Mouse (Mus musculus) frontal cortex, postnatal 10 days (tissue): ENCODE measurements around the gene Clasp2.
"Not testable (repeated sequence)": the region's sequence is repeated elsewhere in the genome, so short reads cannot be mapped to it uniquely, and the experiment has no call there.

Experiments
- DNase-seq, 2 experiments: peaks; one replicate each; pipeline ENCODE4 v3.0.0; 2022; ENCODE audit warnings: low spot score in 2 of 2, mixed read lengths in 1 of 2

The Clasp2 gene

GRCm38 (mm10) chr9:113741108-113741636 is at the start of gene Clasp2:
Gene Clasp2 (plus strand): TSS chr9:113741473.
- peak; percentile 54 to 78 for DNase-seq

- DNase-seq = no peak
Observed at GRCm38 (mm10) chr9:113701441-113702160, 39.7 kb upstream of the Clasp2 start.

DNA sequence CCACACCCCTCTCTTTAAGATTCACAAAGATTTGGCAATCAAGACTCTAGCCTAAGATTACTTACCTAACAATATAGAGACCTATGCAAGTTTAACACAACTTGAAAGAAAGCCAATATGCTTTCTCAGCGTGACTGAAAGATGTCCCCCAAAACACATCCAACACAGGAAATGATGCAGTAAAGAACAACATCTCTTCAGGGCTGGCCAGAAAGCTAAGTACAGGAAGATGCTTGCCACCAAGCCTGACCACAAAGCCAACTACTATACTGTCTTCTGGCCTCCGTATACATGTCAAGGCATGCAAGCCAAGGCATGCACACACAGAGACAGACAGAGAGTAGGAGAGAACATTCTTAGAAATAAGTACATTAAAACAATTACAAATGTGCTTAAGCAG is 35.2 kb upstream of the Clasp2 start:
- no peak for DNase-seq

- no peak for DNase-seq
Observed at GRCm38 (mm10) chr9:113706841-113707240, 34.4 kb upstream of the Clasp2 start.

GRCm38 (mm10) chr9:113707481-113708360 is 33.6 kb upstream of the Clasp2 start, which contains the start of gene Pdcd6ip:
Gene Pdcd6ip (minus strand): TSS chr9:113708259.
- DNase-seq = peak; percentile 87 to 92

GRCm38 (mm10) chr9:113708361-113709280 is 32.7 kb upstream of the Clasp2 start:
- DNase-seq = no peak

DNA sequence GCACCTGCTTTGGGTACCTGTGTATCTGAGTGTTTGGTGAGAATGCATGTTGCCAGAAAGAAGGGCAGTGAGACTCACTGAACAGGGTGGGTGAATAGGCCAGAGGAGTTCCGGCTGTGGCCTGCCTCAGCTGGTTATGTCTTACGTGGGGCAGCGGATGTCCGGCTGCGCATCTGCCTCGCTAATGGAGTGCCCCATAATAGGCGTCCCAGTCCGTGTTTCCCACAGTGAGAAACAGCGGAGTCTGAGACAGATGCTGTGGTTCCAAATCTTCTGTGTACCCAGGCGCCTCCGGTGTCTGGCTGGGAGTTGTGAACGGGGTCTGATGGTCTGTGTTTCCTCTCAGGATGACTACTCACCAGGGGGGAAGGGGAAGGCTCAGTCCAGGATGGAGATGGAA is 30.4 kb upstream of the Clasp2 start:
- DNase-seq = no peak

GRCm38 (mm10) chr9:113719063-113719462 is 22.2 kb upstream of the Clasp2 start:
- DNase-seq = peak in 1 of 2 experiments; percentile 44

DNA sequence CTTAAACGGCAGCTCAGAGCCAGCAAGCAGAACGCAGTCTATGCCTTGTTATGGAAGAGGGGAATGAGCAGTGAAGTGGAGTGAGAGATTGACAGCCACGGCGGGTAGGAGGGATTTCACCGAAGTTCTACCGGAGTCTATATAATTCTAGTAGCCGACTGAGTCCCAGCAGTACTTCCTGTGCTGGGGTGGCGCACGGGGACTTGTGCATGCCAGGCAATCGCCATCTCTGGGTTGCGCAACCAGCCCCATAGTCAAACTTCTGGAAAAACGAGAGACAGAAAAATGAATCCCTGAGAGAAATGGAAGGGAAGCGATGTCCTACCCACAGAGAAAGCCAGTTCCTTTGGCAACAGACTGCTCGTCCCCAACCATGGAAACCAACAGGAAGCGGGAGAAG is 16.6 kb upstream of the Clasp2 start:
- DNase-seq = no peak

- DNase-seq = not testable (repeated sequence)
Observed at GRCm38 (mm10) chr9:113725609-113726008, 15.7 kb upstream of the Clasp2 start.

- DNase-seq = no peak
Observed at GRCm38 (mm10) chr9:113726131-113726530, 15.1 kb upstream of the Clasp2 start.

DNA sequence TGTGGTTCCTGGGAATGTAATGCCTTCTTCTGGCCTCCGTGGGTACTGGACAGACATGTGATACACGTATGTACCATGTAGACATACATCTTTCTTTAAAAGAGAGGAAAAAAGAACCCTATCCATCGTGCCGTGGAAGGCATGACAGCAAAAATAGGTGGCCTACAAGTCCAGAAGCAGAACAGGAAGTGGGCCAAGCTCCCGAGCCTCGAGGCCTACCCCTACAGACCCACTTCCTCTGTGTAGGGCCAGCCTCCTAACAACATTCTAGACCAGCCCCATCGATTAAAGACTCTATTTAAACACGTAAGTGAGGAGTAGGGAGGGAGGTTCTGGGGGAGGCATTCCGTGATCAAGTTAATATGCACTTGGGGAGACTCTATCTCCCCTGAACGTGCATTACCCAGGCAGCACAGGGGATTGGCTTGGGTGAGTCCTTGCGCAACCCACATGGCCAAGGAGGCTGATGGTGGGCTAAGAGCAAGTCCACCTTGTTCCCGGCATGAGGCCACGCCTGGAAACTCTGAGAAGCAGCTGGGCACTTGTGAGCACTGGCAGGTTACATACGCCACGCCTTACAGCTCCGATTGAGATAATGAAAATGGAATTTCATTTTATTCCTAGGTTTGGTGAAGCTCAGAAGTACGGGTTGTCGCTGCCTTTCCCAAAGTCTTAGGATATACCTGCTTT is 14.1 kb upstream of the Clasp2 start:
- no peak for DNase-seq

DNA sequence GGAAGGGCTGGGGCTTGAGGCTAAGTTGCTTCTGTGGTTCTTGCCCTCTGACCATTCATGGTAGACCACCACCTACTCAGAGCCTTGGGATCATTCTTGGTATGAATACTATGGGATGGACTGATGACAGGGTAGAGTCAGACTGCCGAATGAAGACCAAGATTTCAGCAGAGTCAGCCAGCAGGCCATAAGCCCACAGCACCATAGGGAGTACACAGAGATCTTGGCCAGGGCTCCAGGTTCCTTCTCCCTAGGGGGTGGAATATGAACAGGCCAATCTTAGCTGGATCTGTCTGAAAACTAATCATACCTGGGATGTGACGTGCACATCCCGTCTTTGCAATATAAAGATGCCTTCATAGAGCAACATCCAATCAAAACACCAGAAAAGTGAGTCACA is 9.7 kb upstream of the Clasp2 start:
- DNase-seq = no peak

- no peak for DNase-seq
Observed at GRCm38 (mm10) chr9:113735920-113736319, 5.4 kb upstream of the Clasp2 start.

DNA sequence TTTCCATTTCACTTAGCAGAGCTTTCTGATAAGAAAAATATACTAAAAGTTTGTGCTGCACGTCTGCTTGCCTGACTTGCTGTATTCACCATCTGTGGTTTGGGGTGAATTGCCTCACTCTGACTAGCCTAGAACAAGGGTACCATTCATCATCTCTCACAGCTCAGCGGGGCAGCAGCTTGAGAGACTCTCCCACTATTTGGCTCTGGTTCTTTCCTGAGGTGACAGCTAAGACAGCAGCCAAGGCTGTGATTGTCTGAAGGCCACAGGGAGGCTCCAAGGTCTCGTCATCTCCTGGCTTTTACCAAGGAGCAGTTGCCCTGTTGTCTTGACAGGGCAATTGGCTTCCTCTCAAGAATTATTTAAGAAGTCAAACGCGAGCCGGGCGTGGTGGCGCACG is 3.3 kb upstream of the Clasp2 start:
- DNase-seq = no peak

DNA sequence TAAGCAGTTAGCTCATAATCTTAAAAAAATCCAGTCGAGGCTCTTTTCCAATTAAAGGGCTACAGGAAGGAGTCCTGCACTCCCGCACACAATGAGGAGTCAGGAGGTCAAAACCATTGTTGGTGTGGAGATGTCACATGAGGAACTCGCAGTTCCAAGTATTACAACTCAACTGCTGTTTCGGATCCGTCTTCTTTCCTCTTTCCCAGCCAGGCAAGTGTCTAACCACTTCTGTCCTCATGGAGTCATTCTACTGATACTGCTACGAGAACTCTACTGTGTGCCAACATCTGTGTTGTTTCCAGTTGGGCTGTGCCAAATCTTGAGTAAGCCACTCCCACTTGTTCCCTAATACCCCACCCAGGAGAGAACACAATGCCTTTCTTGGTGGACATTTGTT is 2.3 kb upstream of the Clasp2 start:
- DNase-seq = no peak

GRCm38 (mm10) chr9:113741637-113742137 is 414 bp downstream of the Clasp2 start:
- DNase-seq = peak in 1 of 2 experiments; percentile 46

DNA sequence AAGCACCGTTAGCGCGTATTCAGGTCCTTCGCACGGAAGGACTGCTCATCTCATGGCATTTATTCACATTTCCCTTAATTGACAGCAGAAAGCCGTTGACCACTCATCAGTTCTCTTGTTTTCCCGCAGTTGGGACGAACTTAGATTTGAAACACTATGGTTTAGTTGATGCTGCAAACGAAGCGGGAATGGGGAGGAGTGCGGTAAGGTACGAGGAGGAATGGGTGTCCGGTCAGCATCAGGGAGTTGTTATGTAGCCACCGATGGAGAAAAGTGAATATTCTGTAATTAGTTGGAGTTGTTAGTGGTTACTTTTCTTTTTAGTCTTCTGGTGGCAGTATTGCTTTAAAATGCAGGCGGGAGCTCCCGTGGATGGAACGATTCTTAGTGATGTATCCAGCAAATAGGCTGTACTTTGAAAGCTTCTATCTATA is 1.1 kb downstream of the Clasp2 start:
- peak in 1 of 2 experiments; percentile 13 for DNase-seq

- no peak for DNase-seq
Observed at GRCm38 (mm10) chr9:113743291-113743690, 2.0 kb downstream of the Clasp2 start.

- no peak for DNase-seq
Observed at GRCm38 (mm10) chr9:113749356-113749755, 8.1 kb downstream of the Clasp2 start.
